Mouse (Mus musculus) hindbrain, embryonic 10.5 days (tissue): ENCODE results near the gene C9orf72. TPM values are rescaled to one million over a fixed set of nuclear protein-coding genes. Genes with fewer than 3 reads are reported as not detected.

Source experiments
- DNase-seq: peaks from one replicate; pipeline ENCODE4 v3.0.0-alpha.2; 2017; ENCODE audit warnings: low spot score
- H3K27ac ChIP-seq: fragments of 300-500 bp; sonication (generic); 2 replicates; pipeline ENCODE4 v1.5.1; 2016; ENCODE audit warnings: mild to moderate bottlenecking, moderate library complexity
- H3K27me3 ChIP-seq: fragments of 300-500 bp; sonication (generic); 2 replicates; pipeline ENCODE4 v1.6.1; 2016; ENCODE audit warnings: mild to moderate bottlenecking; ENCODE audit not compliant: poor library complexity, insufficient read depth, severe bottlenecking
- H3K36me3 ChIP-seq: fragments of 300-500 bp; sonication (generic); 2 replicates; pipeline ENCODE4 v1.6.1; 2016; ENCODE audit warnings: mild to moderate bottlenecking, moderate library complexity
- H3K4me1 ChIP-seq: fragments of 300-500 bp; sonication (generic); replicated peaks from 2 replicates; pipeline ENCODE4 v1.6.1; 2016; ENCODE audit warnings: mild to moderate bottlenecking
- H3K4me3 ChIP-seq: fragments of 300-500 bp; sonication (generic); 2 replicates; pipeline ENCODE4 v1.5.1; 2016; ENCODE audit warnings: mild to moderate bottlenecking, moderate library complexity
- H3K9me3 ChIP-seq: fragments of 300-500 bp; sonication (generic); 2 replicates; pipeline ENCODE4 v1.6.1; 2016; ENCODE audit warnings: mild to moderate bottlenecking, moderate library complexity
- WGBS: fragments of 180-500 bp; shearing (Covaris S2); methylation state at CpG from one replicate; pipeline ENCODE4 v1.1.7; 2016; 5-methylcytosine and 5-hydroxymethylcytosine counted together
- polyA plus RNA-seq: library from polyadenylated mRNA; unstranded; fragments of >200 nt; fragmentation: Nextera tagmentation; extraction: Ambion mirVana; gene quantifications from 2 replicates; pipeline ENCODE4 v1.2.1, GENCODE M21; 2016

C9orf72 gene
- polyA plus RNA-seq, 1 experiment from 2014 or later, result 19.5 TPM

GRCm38 (mm10) chr4:35221131-35221530 is 4.8 kb downstream of the C9orf72 start:
- Histone ChIP-seq H3K27ac (no peak overlapping the region), H3K27me3 (peaks cover 9% of the 10 kb centered on the region; the same call in 1 of the 2 replicates), H3K4me1 (peaks cover 12% of the 10 kb centered on the region), H3K9me3 (no peaks in the 10 kb centered on the region), H3K4me3 (no peak overlapping the region), H3K36me3 (peaks cover 3% of the 10 kb centered on the region)
- WGBS, result 24% methylated on average over 2 of the region's 2 CpGs
- DNase-seq, result no peak

- 83% methylated on average over 6 of the region's 6 CpGs for WGBS
- H3K27me3 ChIP-seq, result peaks cover 9% of the 10 kb centered on the region; the same call in 1 of the 2 replicates
- H3K27ac ChIP-seq, result no peak overlapping the region
- H3K9me3 ChIP-seq, result no peaks in the 10 kb centered on the region
- peaks cover 13% of the 10 kb centered on the region for H3K36me3 ChIP-seq
- DNase-seq, result no peak
- H3K4me1 ChIP-seq, result peaks cover 12% of the 10 kb centered on the region
- no peak overlapping the region for H3K4me3 ChIP-seq
Measured at GRCm38 (mm10) chr4:35220108-35220731, 5.8 kb downstream of the C9orf72 start.

- Histone ChIP-seq H3K9me3 (no peaks in the 10 kb centered on the region), H3K4me1 (no peaks in the 10 kb centered on the region), H3K27me3 (no peaks in the 10 kb centered on the region), H3K27ac (no peak overlapping the region), H3K4me3 (no peak overlapping the region), H3K36me3 (peaks cover 57% of the 10 kb centered on the region)
- WGBS, result 65% methylated on average over 7 of the region's 7 CpGs
- no peak for DNase-seq
Measured at GRCm38 (mm10) chr4:35204659-35205058, 21.3 kb downstream of the C9orf72 start.

- peaks cover 60% of the 10 kb centered on the region for H3K36me3 ChIP-seq
Measured at GRCm38 (mm10) chr4:35203724-35204123, 22.3 kb downstream of the C9orf72 start.

GRCm38 (mm10) chr4:35201700-35202099 is 24.3 kb downstream of the C9orf72 start:
- WGBS, result 91% methylated on average over 5 of the region's 5 CpGs
- no peak overlapping the region for H3K4me3 ChIP-seq
- H3K9me3 ChIP-seq, result no peaks in the 10 kb centered on the region
- H3K4me1 ChIP-seq, result no peaks in the 10 kb centered on the region
- no peak for DNase-seq
- H3K36me3 ChIP-seq, result peaks cover 65% of the 10 kb centered on the region
- H3K27ac ChIP-seq, result no peak overlapping the region
- no peaks in the 10 kb centered on the region for H3K27me3 ChIP-seq

More at GRCm38 (mm10) chr4:35203724-35204123, 22.3 kb downstream of the C9orf72 start:
- Histone ChIP-seq H3K4me1 (no peaks in the 10 kb centered on the region), H3K9me3 (no peaks in the 10 kb centered on the region), H3K27ac (no peak overlapping the region), H3K4me3 (no peak overlapping the region), H3K27me3 (no peaks in the 10 kb centered on the region)
- no peak for DNase-seq
- 95% methylated on average over 2 of the region's 2 CpGs for WGBS

GRCm38 (mm10) chr4:35192725-35193124 is 33.2 kb downstream of the C9orf72 start:
- peaks cover 13% of the 10 kb centered on the region for H3K36me3 ChIP-seq
- no peaks in the 10 kb centered on the region; the same call in 1 of the 2 replicates for H3K4me1 ChIP-seq
- no peak for DNase-seq
- no peak overlapping the region for H3K4me3 ChIP-seq
- no peak overlapping the region for H3K27ac ChIP-seq
- no peaks in the 10 kb centered on the region for H3K27me3 ChIP-seq
- H3K9me3 ChIP-seq, result no peaks in the 10 kb centered on the region
- WGBS, result 42% methylated on average over 7 of the region's 7 CpGs

GRCm38 (mm10) chr4:35189794-35190193 is 36.2 kb downstream of the C9orf72 start:
- 81% methylated on average over 5 of the region's 5 CpGs for WGBS
- DNase-seq, result no peak

GRCm38 (mm10) chr4:35187617-35188326 is 38.2 kb downstream of the C9orf72 start:
- Histone ChIP-seq H3K36me3 (peaks cover 3% of the 10 kb centered on the region; the same call in 1 of the 2 replicates), H3K4me3 (no peak overlapping the region), H3K27me3 (no peaks in the 10 kb centered on the region), H3K9me3 (no peaks in the 10 kb centered on the region), H3K27ac (no peak overlapping the region), H3K4me1 (no peaks in the 10 kb centered on the region)
- no peak for DNase-seq
- 90% methylated on average over 8 of the region's 8 CpGs for whole genome bisulfite sequencing

More at GRCm38 (mm10) chr4:35189794-35190193, 36.2 kb downstream of the C9orf72 start:
- Histone ChIP-seq H3K9me3 (no peaks in the 10 kb centered on the region), H3K36me3 (peaks cover 7% of the 10 kb centered on the region), H3K27ac (no peak overlapping the region), H3K4me1 (no peaks in the 10 kb centered on the region), H3K27me3 (no peaks in the 10 kb centered on the region), H3K4me3 (no peak overlapping the region)

- DNase-seq, result no peak
- 84% methylated on average over 12 of the region's 12 CpGs for WGBS
Measured at GRCm38 (mm10) chr4:35177926-35178645, 47.9 kb downstream of the C9orf72 start.

GRCm38 (mm10) chr4:35175566-35175965 is 50.4 kb downstream of the C9orf72 start:
- Histone ChIP-seq H3K27me3 (no peaks in the 10 kb centered on the region), H3K9me3 (no peaks in the 10 kb centered on the region), H3K4me3 (no peak overlapping the region), H3K4me1 (no peaks in the 10 kb centered on the region), H3K36me3 (no peaks in the 10 kb centered on the region), H3K27ac (no peak overlapping the region)
- no peak for DNase-seq
- 92% methylated on average over 2 of the region's 2 CpGs for WGBS

More at GRCm38 (mm10) chr4:35177926-35178645, 47.9 kb downstream of the C9orf72 start:
- no peaks in the 10 kb centered on the region for H3K36me3 ChIP-seq
- no peaks in the 10 kb centered on the region for H3K9me3 ChIP-seq
- H3K4me1 ChIP-seq, result no peaks in the 10 kb centered on the region
- H3K27ac ChIP-seq, result no peak overlapping the region
- H3K4me3 ChIP-seq, result no peak overlapping the region
- no peaks in the 10 kb centered on the region for H3K27me3 ChIP-seq

GRCm38 (mm10) chr4:35173551-35173950 is 52.4 kb downstream of the C9orf72 start:
- H3K4me3 ChIP-seq, result no peak overlapping the region
- H3K27ac ChIP-seq, result no peak overlapping the region
- H3K36me3 ChIP-seq, result no peaks in the 10 kb centered on the region
- H3K9me3 ChIP-seq, result no peaks in the 10 kb centered on the region
- no peak for DNase-seq
- H3K4me1 ChIP-seq, result no peaks in the 10 kb centered on the region
- no peaks in the 10 kb centered on the region for H3K27me3 ChIP-seq
- WGBS, result 74% methylated on average over 1 of the region's 1 CpGs

- Histone ChIP-seq H3K27me3 (no peaks in the 10 kb centered on the region), H3K4me1 (no peaks in the 10 kb centered on the region), H3K4me3 (no peak overlapping the region), H3K9me3 (no peaks in the 10 kb centered on the region), H3K27ac (no peak overlapping the region), H3K36me3 (no peaks in the 10 kb centered on the region)
- 89% methylated on average over 2 of the region's 2 CpGs for WGBS
- no peak for DNase-seq
Measured at GRCm38 (mm10) chr4:35172471-35172870, 53.5 kb downstream of the C9orf72 start.
